Mouse (Mus musculus): Measurements from ENCODE around the gene Capn13.
A peak's percentile ranks its signal among the peaks of the same experiment; 100 is the strongest.
"Not testable (repeated sequence)": the region's sequence is repeated elsewhere in the genome, so short reads cannot be mapped to it uniquely, and the experiment has no call there.

Gene Capn13

DNA sequence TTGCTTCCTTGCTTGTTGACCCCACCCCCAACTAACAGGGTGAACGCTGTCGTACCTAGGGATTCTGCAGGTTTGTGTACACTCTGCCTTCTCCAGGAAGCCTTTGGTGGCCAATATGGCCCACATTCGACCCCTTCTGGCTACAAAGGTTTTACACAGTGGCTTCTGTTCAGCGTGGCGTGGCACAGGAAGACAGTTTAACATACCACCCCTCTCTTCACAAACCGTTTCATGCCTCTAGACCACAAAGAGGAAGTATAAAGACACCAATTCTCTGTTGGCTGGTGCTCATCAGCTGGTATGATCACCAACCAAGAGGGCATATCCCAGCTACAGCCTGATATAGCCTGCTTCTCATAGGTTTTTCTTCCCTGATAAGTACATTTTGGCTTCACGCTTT is 126.9 kb downstream of the Capn13 start:
- DNase-seq = peak in 1 of 2 experiments; percentile 7

GRCm38 (mm10) chr17:73271797-73272600 is 128.7 kb downstream of the Capn13 start:
- DNase-seq = no peak

DNA sequence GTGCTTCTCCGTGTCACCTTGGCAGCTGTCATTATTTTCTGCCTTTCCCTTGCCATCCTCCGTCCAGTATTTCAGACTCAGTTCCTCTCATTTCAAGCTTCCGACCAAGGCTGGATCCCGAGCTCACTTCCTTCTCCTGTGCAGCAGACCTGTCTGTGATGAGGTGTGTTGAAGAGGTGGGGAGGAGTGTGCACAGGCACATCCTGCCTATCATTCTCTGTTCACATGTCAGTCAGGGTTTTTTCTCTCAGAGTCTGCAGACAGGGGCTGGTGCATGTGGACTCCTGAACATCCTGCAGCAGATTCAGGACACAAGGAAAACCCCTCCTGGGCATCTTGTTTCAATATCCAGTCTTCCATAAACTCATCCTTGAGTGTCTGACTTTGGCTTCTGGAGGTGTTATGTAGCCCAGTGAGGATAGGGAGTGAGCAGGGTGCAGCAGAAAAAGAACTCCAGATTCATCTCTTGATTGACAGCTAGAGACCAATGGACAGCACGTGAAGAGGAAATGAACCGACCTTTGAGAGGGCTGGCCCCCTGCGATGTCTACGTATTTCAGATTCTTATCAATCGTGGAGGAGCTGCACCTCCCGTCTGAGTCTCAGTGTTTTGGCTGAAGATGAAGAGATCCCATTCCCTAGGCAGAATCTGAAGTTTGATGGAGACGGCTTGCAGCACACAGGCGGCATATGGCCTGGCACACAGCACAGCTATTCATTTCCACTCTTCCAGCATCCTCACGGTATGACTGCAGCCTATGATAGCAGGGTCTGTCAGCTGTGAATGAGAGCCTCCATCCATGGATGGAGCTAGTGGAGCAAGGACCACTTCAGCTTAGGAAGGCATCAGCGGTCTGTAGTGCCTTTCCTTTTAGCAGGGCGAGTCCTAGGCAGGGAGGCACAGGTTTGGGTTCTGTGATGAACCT is 129.5 kb downstream of the Capn13 start:
- DNase-seq = no peak

DNA sequence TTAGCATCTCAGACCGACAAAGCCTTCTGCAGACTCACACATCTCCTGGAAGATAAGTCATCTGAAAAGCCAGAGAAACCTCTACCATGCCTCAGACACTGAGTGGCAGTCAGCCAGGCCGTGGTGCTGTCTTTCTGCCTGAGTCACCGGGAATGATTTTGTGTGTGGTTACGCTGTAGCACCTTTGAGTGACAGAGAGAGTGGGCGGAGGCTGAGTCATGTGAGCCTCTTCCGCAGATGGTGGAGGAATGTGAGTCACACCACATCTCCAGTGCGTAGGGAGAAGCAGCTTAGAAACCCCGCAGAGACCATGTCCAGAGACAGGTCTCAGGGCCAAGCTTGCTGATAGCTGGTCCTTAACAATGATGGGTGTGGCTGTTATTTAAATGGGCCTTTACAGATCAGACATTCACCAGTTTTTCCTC is 137.6 kb downstream of the Capn13 start:
- DNase-seq = peak; percentile 28 to 38

- no peak for DNase-seq
Measured at GRCm38 (mm10) chr17:73262558-73262957, 138.1 kb downstream of the Capn13 start.

DNA sequence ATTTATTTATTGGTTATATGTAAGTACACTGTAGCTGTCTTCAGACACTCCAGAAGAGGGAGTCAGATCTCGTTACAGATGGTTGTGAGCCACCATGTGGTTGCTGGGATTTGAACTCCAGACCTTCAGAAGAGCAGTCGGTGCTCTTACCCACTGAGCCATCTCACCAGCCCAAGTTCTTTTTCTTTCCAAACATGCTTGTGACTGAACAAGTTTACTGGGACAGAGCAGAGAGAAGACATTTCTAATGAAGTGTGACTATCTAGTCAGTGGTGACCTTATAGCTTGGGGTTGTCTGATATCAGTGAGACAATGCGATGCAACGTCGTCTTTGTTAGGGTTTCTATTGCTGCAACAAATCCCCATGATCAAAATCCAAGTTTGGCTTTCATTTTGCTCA is 141.4 kb downstream of the Capn13 start:
- DNase-seq = not testable (repeated sequence)

DNA sequence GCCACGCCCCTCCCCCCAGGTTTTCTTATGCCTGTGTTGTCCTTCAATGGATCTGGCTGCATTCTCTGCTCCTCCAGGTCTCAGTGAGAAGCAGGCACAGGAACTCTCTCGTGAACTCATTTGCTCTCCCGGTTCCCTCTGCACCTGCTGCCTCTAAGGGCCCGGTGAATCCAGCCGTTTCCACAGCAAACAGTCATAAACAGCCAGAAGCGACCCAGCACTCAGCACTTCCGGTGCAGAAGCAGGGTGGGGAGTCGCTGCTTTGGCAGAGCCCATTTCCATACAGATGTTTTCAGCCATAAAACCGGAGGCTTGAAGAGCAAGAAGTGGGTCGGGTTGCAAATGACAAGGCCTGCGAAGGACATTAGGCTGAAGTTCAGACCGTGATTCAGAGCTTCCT is 142.0 kb downstream of the Capn13 start:
- no peak for DNase-seq
